In genomic region chr16:31433466-31434110, GRCm38 (mm10) we compare ENCODE assay signal across 12 mouse cellular contexts. TPM values are rescaled to one million over a fixed set of nuclear protein-coding genes. Genes with fewer than 3 reads are reported as not detected.
DNase-seq lines count a peak whose midpoint lies in the region; ATAC-seq and TF ChIP-seq lines count a peak whose summit lies in the region.
"Had no signal": no experiment of that assay in that cellular context is flagged by ENCODE, and none has a peak within 500 bp of the region (broad histone marks: within the 10 kb centered on the region; RNA-seq: fewer than 3 reads in every experiment).

No protein-coding gene starts in this region.

- no peak for TF ChIP-seq POLR2A in CH12.LX (IDR thresholded peaks at IDR 0.05; ENCODE audit: low read depth, low read length)

- DNase-seq in cerebellum, adult 11 months: peak; percentile 30
- DNase-seq in cerebellum, postnatal 4 days (ENCODE audit: low spot score in 2 of 2): no peak
- DNase-seq in kidney, adult 9 months: peak; percentile 70
- DNase-seq in CH12.LX (ENCODE audit: extremely low read depth): no peak
- DNase-seq in adrenal gland, adult 18-20 months (ENCODE audit: low spot score in 2 of 2): no peak
- DNase-seq: gastrocnemius, postnatal 36 days; thymus, postnatal 14 days had no signal

- ATAC-seq in kidney, embryonic 16.5 days (ENCODE audit: low FRiP score, low TSS enrichment): no peak
- ATAC-seq in kidney, embryonic 15.5 days (replicated peaks; ENCODE audit: low FRiP score): no peak
- no peak for ATAC-seq in inflammation-experienced regulatory T-cells, adult 6 months
- ATAC-seq: activated CD4-positive, CD25-positive, alpha-beta regulatory T cell, adult 4 months; liver, embryonic 12.5 days had no signal

- in situ Hi-C loops in CH12.LX (cut with MboI; ENCODE audit: low pct_ligation_motif_present, low pct_unique_long_range_greater_than_20kb, low sequenced_read_pairs): no loop called here

- H3K27me3 ChIP-seq in kidney, embryonic 16.5 days (ENCODE audit: insufficient read depth, low read length): peaks cover 7% of the 10 kb centered on the region; the same call in 1 of the 2 replicates
- H3K27me3 ChIP-seq in CH12.LX (replicated peaks): no peaks in the 10 kb centered on the region
- H3K27me3 ChIP-seq in kidney, embryonic 15.5 days: peaks cover 26% of the 10 kb centered on the region

- H3K36me3 ChIP-seq in kidney, embryonic 16.5 days (ENCODE audit: insufficient read depth, low read length): no peaks in the 10 kb centered on the region
- peaks cover 2 to 25% of the 10 kb centered on the region in 2 experiments for H3K36me3 ChIP-seq in CH12.LX (replicated peaks in 1 of 2; ENCODE audit: control insufficient read depth in 1 of 2, insufficient read depth in 1 of 2, low read length in 1 of 2)
- no peaks in the 10 kb centered on the region for H3K36me3 ChIP-seq in kidney, embryonic 15.5 days

- no peak overlapping the region for H3K4me2 ChIP-seq in kidney, embryonic 16.5 days (replicated peaks; ENCODE audit: low read depth, low read length)
- H3K4me2 ChIP-seq in CH12.LX (ENCODE audit: insufficient read depth, low read depth, poor library complexity, severe bottlenecking): no peak overlapping the region
- no peak overlapping the region for H3K4me2 ChIP-seq in kidney, embryonic 15.5 days
- H3K4me2 ChIP-seq: liver, embryonic 12.5 days had no signal

- H3K9me3 ChIP-seq in kidney, embryonic 16.5 days (ENCODE audit: low read length): no peaks in the 10 kb centered on the region
- no peaks in the 10 kb centered on the region for H3K9me3 ChIP-seq in CH12.LX (replicated peaks; ENCODE audit: low read length)
- no peaks in the 10 kb centered on the region for H3K9me3 ChIP-seq in kidney, embryonic 15.5 days (replicated peaks)
- H3K9me3 ChIP-seq: liver, embryonic 12.5 days had no signal

- no peak for TF ChIP-seq RAD21 in CH12.LX (IDR thresholded peaks at IDR 0.05; ENCODE audit: low read depth, low read length)

- TF ChIP-seq CTCF in CH12.LX (conservative IDR thresholded peaks at IDR 0.05 in 1 of 2, IDR thresholded peaks at IDR 0.05 in 1 of 2; ENCODE audit: low read depth in 2 of 2, low read length in 2 of 2): no peak

- H3K79me2 ChIP-seq in CH12.LX (replicated peaks; ENCODE audit: control insufficient read depth, extremely low read depth, insufficient read depth, poor library complexity, severe bottlenecking): no peaks in the 10 kb centered on the region

- H3K4me1 ChIP-seq in kidney, embryonic 16.5 days (ENCODE audit: insufficient read depth, low read length): peaks cover 13% of the 10 kb centered on the region
- peaks cover 0 to 50% of the 10 kb centered on the region in 2 experiments; a peak in 2 of 4 replicates for H3K4me1 ChIP-seq in CH12.LX (ENCODE audit: control insufficient read depth in 1 of 2, insufficient read depth in 2 of 2)
- peaks cover 25% of the 10 kb centered on the region for H3K4me1 ChIP-seq in kidney, embryonic 15.5 days

- H3K4me3 ChIP-seq in kidney, embryonic 16.5 days (ENCODE audit: low read length): no peak overlapping the region
- H3K4me3 ChIP-seq in CH12.LX (replicated peaks in 1 of 3; ENCODE audit: low read depth in 2 of 3, low read length in 2 of 3, poor library complexity in 1 of 3): no peak overlapping the region
- H3K4me3 ChIP-seq in kidney, embryonic 15.5 days (replicated peaks): no peak overlapping the region
- H3K4me3 ChIP-seq: liver, embryonic 12.5 days had no signal

- 69% methylated on average over 12 of the region's 12 CpGs for WGBS in kidney, embryonic 16.5 days
- WGBS in kidney, embryonic 15.5 days: 69% methylated on average over 12 of the region's 12 CpGs

- no peak for TF ChIP-seq EP300 in CH12.LX (IDR thresholded peaks at IDR 0.05; ENCODE audit: low read length)

- H3K9ac ChIP-seq in kidney, embryonic 16.5 days (replicated peaks; ENCODE audit: low read length): no peak overlapping the region
- H3K9ac ChIP-seq in CH12.LX (ENCODE audit: insufficient read depth, low read depth): no peak overlapping the region
- no peak overlapping the region for H3K9ac ChIP-seq in kidney, embryonic 15.5 days
- H3K9ac ChIP-seq: liver, embryonic 12.5 days had no signal

- H3K27ac ChIP-seq in kidney, embryonic 16.5 days (ENCODE audit: low read length): no peak overlapping the region
- no peak overlapping the region for H3K27ac ChIP-seq in CH12.LX (ENCODE audit: insufficient read depth, low read depth)
- peak overlapping the region; percentile 62 for H3K27ac ChIP-seq in kidney, embryonic 15.5 days
- H3K27ac ChIP-seq: liver, embryonic 12.5 days had no signal

- dilution Hi-C loops in CH12.LX (cut with MboI; ENCODE audit: extremely low pct_ligation_motif_present, extremely low pct_unique_long_range_greater_than_20kb, low sequenced_read_pairs): no loop called here

TF ChIP-seq in CH12.LX, 34 proteins besides CTCF, POLR2A, EP300 and RAD21:
- TF ChIP-seq CHD2 (IDR thresholded peaks at IDR 0.05; ENCODE audit: low read length): no peak
- TF ChIP-seq ZNF384 (IDR thresholded peaks at IDR 0.05; ENCODE audit: low read depth, low read length): no peak
- TF ChIP-seq TBP (conservative IDR thresholded peaks at IDR 0.05; ENCODE audit: low read depth, low read length): no peak
- TF ChIP-seq NELFE (IDR thresholded peaks at IDR 0.05; ENCODE audit: low read depth, low read length): no peak
- TF ChIP-seq MAFK (IDR thresholded peaks at IDR 0.05; ENCODE audit: insufficient replicate concordance, low read length): 0 out of 2 replicates have a peak, but pooled peaks have one; percentile 38
- TF ChIP-seq ETS1 (conservative IDR thresholded peaks at IDR 0.05; ENCODE audit: low read depth, low read length): no peak

RNA-seq across cellular contexts. Expression of gene Bdh1, which starts 11.5 kb away (rescaled TPM):
- 30.5 and 37.1 TPM in 2 replicates for polyA plus RNA-seq in kidney, embryonic 16.5 days (2015; fragmentation: Nextera tagmentation; extraction: Ambion mirVana)
- total RNA-seq in CH12.LX (2012; rRNA removed) (37.9 and 44.4 TPM in 2 replicates), CH12.LX (2014; rRNA removed) (48.9 and 54.3 TPM in 2 replicates)
- 110 and 117 TPM in 2 replicates for polyA plus RNA-seq in CH12.LX (2012; ENCODE audit: insufficient read length, low read depth)
- polyA plus RNA-seq in kidney, embryonic 15.5 days (2015; fragmentation: Nextera tagmentation; extraction: Ambion mirVana): 23.6 and 25.4 TPM in 2 replicates
- 10 to 100 TPM; 19.1 to 22.4 (median 20.8) TPM for polyA plus RNA-seq in inflammation-experienced regulatory T-cells, adult 6 months (2017; shearing (Covaris generic))
- 10 to 100 TPM in 1 of 2 experiments, 1 to 10 TPM in 1; 5.0 to 23.1 TPM for total RNA-seq in adrenal gland, adult 18-20 months (2021)

Comparison
In these comparisons a context has a peak if more than half of its experiments do, and no peak if none do; other contexts are left out.
1. DNase-seq: peak in cerebellum, adult 11 months (single experiment) and kidney, adult 9 months (single experiment); none in cerebellum, postnatal 4 days (0 of 2), CH12.LX (single experiment) and adrenal gland, adult 18-20 months (0 of 2).